Mouse (Mus musculus) liver, adult 2 months (tissue): ENCODE results near the gene Insl6. TPM values are rescaled to one million over a fixed set of nuclear protein-coding genes. Genes with fewer than 3 reads are reported as not detected.

ENCODE experiments used
- DNase-seq: peaks from one replicate; pipeline ENCODE4 v3.0.0-alpha.2; 2011; ENCODE audit warnings: low read depth, low spot score; ENCODE audit errors: extremely low read depth
- H3K27ac ChIP-seq: fragments of 200-500 bp; replicated peaks from 2 replicates; pipeline ENCODE4 v1.5.1; 2012; ENCODE audit warnings: low read depth, mild to moderate bottlenecking, control low read depth, inconsistent platforms, low read length; ENCODE audit not compliant: insufficient read depth
- H3K27me3 ChIP-seq: fragments of 200-500 bp; 2 replicates; pipeline ENCODE4 v1.6.1; 2012; ENCODE audit warnings: mild to moderate bottlenecking, moderate library complexity, low read length, inconsistent platforms; ENCODE audit not compliant: control insufficient read depth, insufficient read depth
- H3K36me3 ChIP-seq: fragments of 200-500 bp; 2 replicates; pipeline ENCODE4 v1.6.1; 2012; ENCODE audit warnings: low read length, inconsistent platforms; ENCODE audit not compliant: control insufficient read depth, insufficient read depth
- H3K4me1 ChIP-seq: fragments of 200-500 bp; 2 replicates; pipeline ENCODE4 v1.6.1; 2011; ENCODE audit warnings: low read length; ENCODE audit not compliant: control insufficient read depth, insufficient read depth
- H3K4me3 ChIP-seq: fragments of 200-500 bp; 2 replicates; pipeline ENCODE4 v1.5.1; 2011; ENCODE audit warnings: low read depth, mild to moderate bottlenecking, control low read depth, low read length, moderate library complexity; ENCODE audit not compliant: insufficient read depth
- H3K79me2 ChIP-seq: fragments of 200-500 bp; 2 replicates; pipeline ENCODE4 v1.6.1; 2012; ENCODE audit warnings: inconsistent platforms, mild to moderate bottlenecking, low read length, moderate library complexity; ENCODE audit not compliant: control insufficient read depth, insufficient read depth
- H3K9ac ChIP-seq: fragments of 200-500 bp; 2 replicates; pipeline ENCODE4 v1.6.1; 2012; ENCODE audit warnings: low read depth, mild to moderate bottlenecking, control low read depth, inconsistent platforms, low read length
- CTCF ChIP-seq: fragments of 200-500 bp; IDR thresholded peaks from 2 replicates; pipeline ENCODE4 v1.5.1; 2011; ENCODE audit warnings: low read depth, low read length, control low read depth
- POLR2A ChIP-seq: fragments of 200-500 bp; IDR thresholded peaks from 2 replicates; pipeline ENCODE4 v1.6.1; 2011; ENCODE audit warnings: low read length, control low read depth; ENCODE audit not compliant: insufficient read depth; ENCODE audit errors: extremely low read depth
- WGBS: fragments of 180-500 bp; shearing (Covaris S2); methylation state at CpG from one replicate; pipeline ENCODE4 v1.1.7; 2018; 5-methylcytosine and 5-hydroxymethylcytosine counted together
- polyA plus RNA-seq: library from polyadenylated mRNA; depleted of rRNA; stranded (reverse); fragments of >200 nt; gene quantifications from 2 replicates; pipeline ENCODE4 v1.2.3, GENCODE M21; 2012; rRNA removed
- total RNA-seq: library from RNA; depleted of rRNA; stranded (reverse); fragments of >200 nt; gene quantifications from 2 replicates; pipeline ENCODE4 v1.2.3, GENCODE M21; 2014; rRNA removed

The Insl6 gene
- total RNA-seq = 0.20 and 1.2 TPM in 2 replicates
- polyA plus RNA-seq = 0.13 and 0.66 TPM in 2 replicates

- H3K4me3 ChIP-seq = peak within 1 kb of the TSS; percentile 21; the same call in 1 of the 2 replicates
- no peaks in the 10 kb centered on the region for H3K4me1 ChIP-seq
- 5% methylated on average over 29 of the region's 31 CpGs for WGBS
- no peak within 1 kb of the TSS for H3K9ac ChIP-seq
- peak; percentile 58 for DNase-seq
- no peak within 1 kb of the TSS for H3K27ac ChIP-seq
- no peaks in the 10 kb centered on the region for H3K79me2 ChIP-seq
- no peak for TF ChIP-seq POLR2A
- H3K36me3 ChIP-seq = no peaks in the 10 kb centered on the region
- no peaks in the 10 kb centered on the region for H3K27me3 ChIP-seq
Measured at GRCm38 (mm10) chr19:29325053-29325851, at the start of gene Insl6. TSS of gene Insl6 (minus strand) at chr19:29325356.

- Histone ChIP-seq H3K36me3 (no peaks in the 10 kb centered on the region; the same call in 1 of the 2 replicates), H3K27me3 (no peaks in the 10 kb centered on the region), H3K79me2 (no peaks in the 10 kb centered on the region), H3K9ac (no peak overlapping the region), H3K27ac (no peak overlapping the region), H3K4me1 (peaks cover 7% of the 10 kb centered on the region), H3K4me3 (no peak overlapping the region)
- no peak for TF ChIP-seq CTCF
- no peak for TF ChIP-seq POLR2A
- DNase-seq = no peak
- 94% methylated on average over 9 of the region's 9 CpGs for WGBS
Measured at GRCm38 (mm10) chr19:29374947-29375346, 49.8 kb upstream of the Insl6 start.

- Histone ChIP-seq H3K9ac (no peak overlapping the region), H3K36me3 (no peaks in the 10 kb centered on the region; the same call in 1 of the 2 replicates), H3K27me3 (no peaks in the 10 kb centered on the region), H3K27ac (no peak overlapping the region), H3K4me1 (peaks cover 8% of the 10 kb centered on the region), H3K79me2 (no peaks in the 10 kb centered on the region), H3K4me3 (no peak overlapping the region)
- 78% methylated on average over 11 of the region's 11 CpGs for WGBS
- TF ChIP-seq POLR2A = no peak
- TF ChIP-seq CTCF = no peak
- DNase-seq = no peak
Measured at GRCm38 (mm10) chr19:29373438-29373837, 48.3 kb upstream of the Insl6 start.

DNA sequence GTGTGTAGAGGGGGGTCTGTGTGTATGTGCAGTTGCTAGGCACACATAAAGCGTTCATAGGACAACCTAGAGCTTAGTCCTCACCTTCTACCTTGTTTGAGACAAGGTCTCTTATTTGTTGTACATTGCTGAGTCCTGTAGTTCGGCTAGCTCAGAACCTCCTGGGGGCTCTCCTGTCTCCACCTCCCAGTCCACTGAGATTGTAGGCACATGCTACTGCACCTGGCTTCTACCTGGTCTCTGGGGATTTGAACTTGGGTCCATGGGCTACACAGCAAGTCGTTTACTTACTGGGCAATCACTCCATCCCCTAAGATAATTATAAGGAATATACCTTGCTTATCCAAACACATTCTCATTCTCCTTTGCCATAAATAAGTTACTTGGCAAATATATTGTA, 47.5 kb upstream of the Insl6 start:
- H3K27me3 ChIP-seq = no peaks in the 10 kb centered on the region
- no peak overlapping the region for H3K9ac ChIP-seq
- 50% methylated on average over 3 of the region's 3 CpGs for WGBS
- H3K27ac ChIP-seq = no peak overlapping the region
- H3K4me3 ChIP-seq = no peak overlapping the region
- H3K79me2 ChIP-seq = no peaks in the 10 kb centered on the region
- peaks cover 8% of the 10 kb centered on the region for H3K4me1 ChIP-seq
- DNase-seq = no peak
- TF ChIP-seq CTCF = no peak
- no peak for TF ChIP-seq POLR2A
- no peaks in the 10 kb centered on the region; the same call in 1 of the 2 replicates for H3K36me3 ChIP-seq

GRCm38 (mm10) chr19:29372138-29372537, 47.0 kb upstream of the Insl6 start:
- DNase-seq = peak; percentile 82
- peak overlapping the region; percentile 31; the same call in 1 of the 2 replicates for H3K9ac ChIP-seq
- WGBS = 5% methylated on average over 4 of the region's 4 CpGs
- no peaks in the 10 kb centered on the region for H3K27me3 ChIP-seq
- TF ChIP-seq CTCF (no peak), POLR2A (no peak)
- H3K79me2 ChIP-seq = no peaks in the 10 kb centered on the region
- peaks cover 8% of the 10 kb centered on the region for H3K4me1 ChIP-seq
- no peaks in the 10 kb centered on the region; the same call in 1 of the 2 replicates for H3K36me3 ChIP-seq
- peak overlapping the region; percentile 73 for H3K4me3 ChIP-seq
- 0 out of 2 replicates have a peak overlapping the region, but pooled peaks have one; percentile 25 for H3K27ac ChIP-seq
